Mouse (Mus musculus) kidney, embryonic 15.5 days (tissue): Measurements from ENCODE around the gene Capn11. TPM values are rescaled to one million over a fixed set of nuclear protein-coding genes. Genes with fewer than 3 reads are reported as not detected.

Experiments
- ATAC-seq: fragments of 200-750 bp; cut with Nextera tagmentation; replicated peaks from 2 replicates; pipeline ENCODE4 v1.8.0; 2017; ENCODE audit warnings: moderate TSS enrichment; ENCODE audit not compliant: low FRiP score
- H3K27ac ChIP-seq: fragments of 300-500 bp; sonication (generic); 2 replicates; pipeline ENCODE4 v1.5.1; 2015; ENCODE audit warnings: mild to moderate bottlenecking, inconsistent platforms
- H3K27me3 ChIP-seq: fragments of 300-500 bp; sonication (generic); 2 replicates; pipeline ENCODE4 v1.6.1; 2015; ENCODE audit warnings: inconsistent platforms
- H3K36me3 ChIP-seq: fragments of 300-500 bp; sonication (generic); 2 replicates; pipeline ENCODE4 v1.6.1; 2015; ENCODE audit warnings: inconsistent platforms
- H3K4me1 ChIP-seq: fragments of 300-500 bp; sonication (generic); 2 replicates; pipeline ENCODE4 v1.6.1; 2015; ENCODE audit warnings: inconsistent platforms
- H3K4me2 ChIP-seq: fragments of 300-500 bp; sonication (generic); 2 replicates; pipeline ENCODE4 v1.6.1; 2015; ENCODE audit warnings: moderate library complexity, mild to moderate bottlenecking, inconsistent platforms
- H3K4me3 ChIP-seq: fragments of 300-500 bp; sonication (generic); replicated peaks from 2 replicates; pipeline ENCODE4 v1.5.1; 2015; ENCODE audit warnings: mild to moderate bottlenecking, inconsistent platforms
- H3K9ac ChIP-seq: fragments of 300-500 bp; sonication (generic); 2 replicates; pipeline ENCODE4 v1.6.1; 2015; ENCODE audit warnings: mild to moderate bottlenecking, inconsistent platforms
- H3K9me3 ChIP-seq: fragments of 300-500 bp; sonication (generic); replicated peaks from 2 replicates; pipeline ENCODE4 v1.6.1; 2016; ENCODE audit warnings: inconsistent platforms
- WGBS: fragments of 180-500 bp; shearing (Covaris S2); methylation state at CpG from one replicate; pipeline ENCODE4 v1.1.7; 2015; ENCODE audit warnings: mixed read lengths; 5-methylcytosine and 5-hydroxymethylcytosine counted together
- polyA plus RNA-seq: library from polyadenylated mRNA; unstranded; fragments of >200 nt; fragmentation: Nextera tagmentation; extraction: Ambion mirVana; gene quantifications from 2 replicates; pipeline ENCODE4 v1.2.1, GENCODE M21; 2015

Gene Capn11
- 0.57 and 0.87 TPM in 2 replicates for polyA plus RNA-seq

DNA sequence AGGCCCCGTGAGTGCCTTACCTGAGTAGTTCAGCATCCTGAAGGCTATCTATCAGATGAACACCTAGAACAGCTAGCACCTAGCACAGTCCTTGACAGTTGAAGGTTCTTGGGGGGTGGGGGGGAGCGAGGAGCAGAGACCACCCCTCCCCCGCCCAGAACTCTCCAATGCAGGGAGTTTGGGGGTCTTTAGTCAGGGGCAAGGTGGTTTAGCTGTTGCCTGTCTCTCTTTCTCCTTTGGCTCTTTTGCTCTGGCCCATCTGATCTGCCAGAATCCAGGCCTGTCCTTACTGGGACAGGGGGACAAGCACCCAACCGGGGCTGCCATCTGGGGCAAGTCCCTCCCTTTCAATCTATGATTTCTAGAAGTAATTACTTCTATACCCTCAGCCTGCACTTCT lies at the start of gene Capn11:
Gene Capn11 (minus strand): TSS at position 101 of the 400 bp plus-strand sequence.
- no peak for ATAC-seq
- no peaks in the 10 kb centered on the region for H3K9me3 ChIP-seq
- no peak within 1 kb of the TSS for H3K4me2 ChIP-seq
- WGBS = 81% methylated on average over 4 of the region's 4 CpGs
- H3K4me1 ChIP-seq = peaks cover 25% of the 10 kb centered on the region
- no peak within 1 kb of the TSS for H3K9ac ChIP-seq
- H3K4me3 ChIP-seq = no peak within 1 kb of the TSS
- no peaks in the 10 kb centered on the region for H3K27me3 ChIP-seq
- H3K27ac ChIP-seq = 0 out of 2 replicates have a peak within 1 kb of the TSS, but pooled peaks have one; percentile 22
- H3K36me3 ChIP-seq = peaks cover 23% of the 10 kb centered on the region

DNA sequence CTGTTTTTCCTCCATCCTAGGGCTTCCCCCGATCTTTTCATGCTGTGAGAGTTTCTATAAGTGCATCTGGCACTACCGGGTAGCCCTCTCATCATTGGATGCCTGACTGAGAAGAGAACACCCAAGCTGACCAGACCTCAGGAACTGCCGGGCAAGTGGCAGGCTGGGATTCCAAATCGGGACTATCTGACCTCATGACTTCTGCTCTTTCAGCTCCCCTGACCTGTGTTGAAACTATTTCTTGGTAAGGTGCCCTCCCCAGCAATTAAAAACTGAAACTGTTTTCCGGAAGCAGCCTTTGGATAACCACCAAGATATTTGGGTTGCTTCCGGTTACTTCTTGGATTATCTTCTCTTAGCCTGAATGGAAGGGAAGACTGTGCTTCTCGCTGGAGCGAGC lies 49.1 kb upstream of the Capn11 start:
- 79% methylated on average over 8 of the region's 8 CpGs for WGBS

GRCm38 (mm10) chr17:45707376-45707775 lies 48.3 kb upstream of the Capn11 start:
- Histone ChIP-seq H3K9ac (no peak overlapping the region), H3K9me3 (no peaks in the 10 kb centered on the region), H3K36me3 (no peaks in the 10 kb centered on the region), H3K4me2 (no peak overlapping the region), H3K4me3 (no peak overlapping the region), H3K27ac (no peak overlapping the region), H3K4me1 (peaks cover 10% of the 10 kb centered on the region; the same call in 1 of the 2 replicates), H3K27me3 (no peaks in the 10 kb centered on the region)
- 26% methylated on average over 3 of the region's 3 CpGs for WGBS
- no peak for ATAC-seq

More for the DNA sequence above, 49.1 kb upstream of the Capn11 start:
- Histone ChIP-seq H3K9ac (no peak overlapping the region), H3K4me3 (no peak overlapping the region), H3K27me3 (no peaks in the 10 kb centered on the region), H3K27ac (no peak overlapping the region), H3K4me1 (0 out of 2 replicates have a peak, but pooled peaks cover 4% of the 10 kb centered on the region), H3K9me3 (no peaks in the 10 kb centered on the region), H3K36me3 (no peaks in the 10 kb centered on the region), H3K4me2 (no peak overlapping the region)
- no peak for ATAC-seq

DNA sequence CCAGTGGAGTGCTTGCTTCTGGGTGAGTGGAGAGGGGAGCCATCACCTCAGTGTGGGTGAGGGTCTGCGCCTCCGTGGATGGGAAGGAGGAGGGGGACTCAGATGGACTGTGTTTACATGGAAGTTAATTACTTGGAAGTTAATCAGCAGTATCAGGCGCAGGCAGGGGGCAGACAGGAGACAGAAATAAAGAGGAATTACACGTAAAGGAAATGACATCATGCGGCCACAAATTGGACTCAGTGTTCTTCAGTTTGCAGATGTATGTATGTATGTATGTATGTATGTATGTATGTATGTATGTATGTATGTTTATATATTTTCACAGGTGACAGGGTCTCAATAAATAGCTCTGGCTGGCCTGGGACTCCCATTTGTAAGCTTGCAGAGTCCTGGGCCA lies 47.7 kb upstream of the Capn11 start:
- Histone ChIP-seq H3K4me2 (no peak overlapping the region), H3K9ac (no peak overlapping the region), H3K9me3 (no peaks in the 10 kb centered on the region), H3K36me3 (no peaks in the 10 kb centered on the region), H3K4me1 (peaks cover 11% of the 10 kb centered on the region; the same call in 1 of the 2 replicates), H3K27ac (no peak overlapping the region), H3K4me3 (no peak overlapping the region), H3K27me3 (no peaks in the 10 kb centered on the region)
- no peak for ATAC-seq
- WGBS = 66% methylated on average over 5 of the region's 5 CpGs

GRCm38 (mm10) chr17:45703187-45703586 lies 44.1 kb upstream of the Capn11 start:
- ATAC-seq = no peak
- WGBS = 47% methylated on average over 7 of the region's 7 CpGs
- Histone ChIP-seq H3K4me3 (no peak overlapping the region), H3K4me2 (no peak overlapping the region), H3K36me3 (peaks cover 10% of the 10 kb centered on the region), H3K9ac (no peak overlapping the region), H3K9me3 (no peaks in the 10 kb centered on the region), H3K27me3 (no peaks in the 10 kb centered on the region), H3K4me1 (peaks cover 15% of the 10 kb centered on the region; the same call in 1 of the 2 replicates), H3K27ac (no peak overlapping the region)

DNA sequence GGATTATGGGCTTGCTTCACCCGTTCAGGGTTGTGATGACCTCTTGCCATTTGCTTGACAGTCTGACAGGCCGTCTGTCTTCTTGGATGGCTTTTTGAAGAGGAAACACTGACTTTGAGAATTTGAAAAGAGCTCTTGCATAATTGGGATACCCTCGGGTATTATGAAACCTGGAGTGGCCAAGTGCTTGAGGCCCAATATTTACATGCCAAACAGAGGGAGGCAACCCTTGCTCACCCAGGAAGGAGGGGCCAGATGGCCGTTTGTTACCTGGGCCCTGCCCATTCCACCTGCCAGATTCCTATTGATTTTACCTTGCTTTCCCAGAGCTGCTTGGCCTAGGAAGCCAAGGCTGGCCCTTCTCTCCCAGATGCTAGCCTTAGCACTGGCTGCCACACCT lies 43.1 kb upstream of the Capn11 start:
- no peaks in the 10 kb centered on the region for H3K9me3 ChIP-seq
- no peak for ATAC-seq
- no peak overlapping the region for H3K4me3 ChIP-seq
- H3K27ac ChIP-seq = no peak overlapping the region
- no peak overlapping the region for H3K9ac ChIP-seq
- H3K4me1 ChIP-seq = peaks cover 15% of the 10 kb centered on the region; the same call in 1 of the 2 replicates
- no peaks in the 10 kb centered on the region for H3K27me3 ChIP-seq
- peaks cover 17% of the 10 kb centered on the region for H3K36me3 ChIP-seq
- WGBS = 46% methylated on average over 4 of the region's 4 CpGs
- no peak overlapping the region for H3K4me2 ChIP-seq

GRCm38 (mm10) chr17:45701236-45701591 lies 42.1 kb upstream of the Capn11 start:
- H3K4me3 ChIP-seq = no peak overlapping the region
- no peak overlapping the region for H3K9ac ChIP-seq
- H3K4me2 ChIP-seq = no peak overlapping the region
- H3K27ac ChIP-seq = no peak overlapping the region
- WGBS = 71% methylated on average over 9 of the region's 9 CpGs
- no peaks in the 10 kb centered on the region for H3K27me3 ChIP-seq
- peaks cover 15% of the 10 kb centered on the region; the same call in 1 of the 2 replicates for H3K4me1 ChIP-seq
- H3K9me3 ChIP-seq = no peaks in the 10 kb centered on the region
- no peak for ATAC-seq
- H3K36me3 ChIP-seq = peaks cover 27% of the 10 kb centered on the region

- no peak overlapping the region for H3K4me2 ChIP-seq
- no peak for ATAC-seq
- WGBS = 51% methylated on average over 10 of the region's 16 CpGs
These were observed 41.5 kb upstream of the Capn11 start for GRCm38 (mm10) chr17:45700496-45701235.

GRCm38 (mm10) chr17:45699039-45699740 lies 40.1 kb upstream of the Capn11 start:
- 0 out of 2 replicates have a peak, but pooled peaks have one; percentile 22 for ATAC-seq

More at GRCm38 (mm10) chr17:45700496-45701235, 41.5 kb upstream of the Capn11 start:
- Histone ChIP-seq H3K9ac (no peak overlapping the region), H3K4me3 (no peak overlapping the region), H3K27me3 (no peaks in the 10 kb centered on the region), H3K27ac (no peak overlapping the region), H3K9me3 (no peaks in the 10 kb centered on the region), H3K36me3 (peaks cover 28% of the 10 kb centered on the region), H3K4me1 (peaks cover 16% of the 10 kb centered on the region)

DNA sequence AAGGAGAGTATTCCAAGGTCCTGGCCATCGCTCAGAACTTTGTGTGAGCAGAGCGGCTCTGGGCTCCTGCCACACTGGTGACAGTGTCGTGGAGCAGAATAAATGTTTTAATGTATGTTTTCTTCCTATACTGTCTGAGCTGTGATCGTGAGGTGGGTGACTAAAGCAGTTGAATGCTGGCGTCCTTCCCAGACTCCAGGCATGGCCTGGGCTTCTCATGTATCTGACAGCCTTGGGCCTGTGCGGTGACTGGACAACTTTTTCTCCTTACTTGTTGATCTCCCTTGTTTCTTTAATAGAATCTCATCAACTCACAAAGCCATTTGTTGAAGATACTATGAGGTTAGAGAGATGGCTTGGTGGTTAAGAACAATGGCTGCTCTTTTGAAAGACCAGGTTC lies 39.2 kb upstream of the Capn11 start:
- Histone ChIP-seq H3K27me3 (no peaks in the 10 kb centered on the region), H3K4me3 (no peak overlapping the region), H3K27ac (no peak overlapping the region), H3K36me3 (peaks cover 28% of the 10 kb centered on the region), H3K4me2 (no peak overlapping the region), H3K4me1 (peaks cover 28% of the 10 kb centered on the region), H3K9ac (no peak overlapping the region), H3K9me3 (no peaks in the 10 kb centered on the region)
- 86% methylated on average over 6 of the region's 6 CpGs for WGBS
- ATAC-seq = no peak

More at GRCm38 (mm10) chr17:45699039-45699740, 40.1 kb upstream of the Capn11 start:
- Histone ChIP-seq H3K27me3 (no peaks in the 10 kb centered on the region), H3K9ac (no peak overlapping the region), H3K27ac (no peak overlapping the region), H3K36me3 (peaks cover 28% of the 10 kb centered on the region), H3K4me3 (no peak overlapping the region), H3K9me3 (no peaks in the 10 kb centered on the region), H3K4me1 (peaks cover 25% of the 10 kb centered on the region), H3K4me2 (no peak overlapping the region)
- 79% methylated on average over 3 of the region's 3 CpGs for WGBS

DNA sequence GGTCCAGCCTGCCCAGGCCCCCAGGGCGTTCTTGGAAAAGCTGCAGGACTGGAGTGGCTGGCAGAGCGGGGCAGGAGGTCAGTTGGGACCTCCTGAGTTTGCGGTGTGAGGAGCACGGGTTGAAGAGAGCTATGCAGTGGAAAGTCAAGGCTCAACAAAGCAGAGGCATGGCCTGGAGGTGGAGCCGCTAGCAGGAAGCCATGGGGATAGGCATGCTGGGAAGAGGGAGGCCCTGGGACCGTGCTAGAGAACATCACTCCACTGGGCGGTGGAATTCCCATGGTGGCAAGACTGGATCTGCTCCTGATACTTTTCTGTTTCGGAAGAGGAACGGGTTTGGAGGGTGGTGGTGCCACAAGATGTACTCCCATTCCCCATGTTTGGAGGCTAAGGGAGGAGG lies 37.9 kb upstream of the Capn11 start:
- 92% methylated on average over 9 of the region's 9 CpGs for WGBS
- ATAC-seq = no peak
- H3K9ac ChIP-seq = no peak overlapping the region

More for the DNA sequence above, 37.9 kb upstream of the Capn11 start:
- Histone ChIP-seq H3K4me2 (no peak overlapping the region), H3K36me3 (peaks cover 28% of the 10 kb centered on the region), H3K27me3 (no peaks in the 10 kb centered on the region), H3K4me3 (no peak overlapping the region), H3K4me1 (peaks cover 28% of the 10 kb centered on the region), H3K27ac (no peak overlapping the region), H3K9me3 (no peaks in the 10 kb centered on the region)
